Mouse (Mus musculus): ENCODE results near the gene Iqcf4.

Iqcf4 gene

DNA sequence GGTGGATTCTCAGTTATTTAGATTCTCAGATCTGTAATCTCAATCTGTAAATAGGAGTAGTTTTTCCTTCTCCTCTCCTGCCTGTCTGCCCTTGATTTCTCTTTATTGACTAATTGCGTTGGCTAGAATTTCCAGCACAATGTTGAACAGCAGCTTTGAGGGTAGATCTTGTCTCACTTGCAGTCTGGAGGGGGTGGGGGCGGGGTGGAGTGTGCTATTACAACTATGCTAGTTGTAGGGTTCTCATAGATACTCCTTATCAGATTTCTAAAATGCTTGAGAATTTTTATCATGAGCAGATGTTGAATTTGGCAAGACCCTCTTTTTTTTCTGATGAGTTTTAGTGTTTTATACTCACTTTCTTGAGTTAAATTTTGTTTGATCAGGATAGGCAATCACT is 51.4 kb downstream of the Iqcf4 start:
- DNase-seq (ENCODE audit: extremely low read depth, low read depth, low spot score) = no peak
